Mouse (Mus musculus) kidney, adult 2 months (tissue): ENCODE measurements around the gene Vars. TPM values are rescaled to one million over a fixed set of nuclear protein-coding genes. Genes with fewer than 3 reads are reported as not detected.
A peak's percentile ranks its signal among the peaks of the same experiment; 100 is the strongest.
"Not testable (repeated sequence)": the region's sequence is repeated elsewhere in the genome, so short reads cannot be mapped to it uniquely, and the experiment has no call there.

ENCODE experiments used
- DNase-seq: peaks from one replicate; pipeline ENCODE4 v3.0.0; 2021
- H3K27ac ChIP-seq: fragments of 200-500 bp; 2 replicates; pipeline ENCODE4 v1.5.1; 2012; ENCODE audit warnings: low read depth, low read length, control low read depth, inconsistent platforms; ENCODE audit not compliant: insufficient read depth
- H3K27me3 ChIP-seq: fragments of 200-500 bp; replicated peaks from 2 replicates; pipeline ENCODE4 v1.6.1; 2012; ENCODE audit warnings: mild to moderate bottlenecking, moderate library complexity, low read length, inconsistent platforms; ENCODE audit not compliant: control insufficient read depth, insufficient read depth
- H3K36me3 ChIP-seq: fragments of 200-500 bp; 2 replicates; pipeline ENCODE4 v1.6.1; 2012; ENCODE audit warnings: mild to moderate bottlenecking, moderate library complexity, low read length, inconsistent platforms; ENCODE audit not compliant: control insufficient read depth, insufficient read depth
- H3K4me1 ChIP-seq: fragments of 200-500 bp; 2 replicates; pipeline ENCODE4 v1.6.1; 2011; ENCODE audit warnings: low read length; ENCODE audit not compliant: control insufficient read depth, insufficient read depth
- H3K4me3 ChIP-seq: fragments of 200-500 bp; 2 replicates; pipeline ENCODE4 v1.5.1; 2011; ENCODE audit warnings: mild to moderate bottlenecking, low read depth, low read length, control low read depth; ENCODE audit not compliant: insufficient read depth
- CTCF ChIP-seq: fragments of 200-500 bp; conservative IDR thresholded peaks from 2 replicates; pipeline ENCODE4 v1.5.1; 2011; ENCODE audit warnings: low read depth, mild to moderate bottlenecking, control low read depth, low read length, moderate library complexity, mixed read lengths; ENCODE audit not compliant: insufficient read depth, insufficient read length
- POLR2A ChIP-seq: fragments of 200-500 bp; IDR thresholded peaks from one replicate; pipeline ENCODE4 v1.6.1; 2011; ENCODE audit warnings: low read depth, low read length, control low read depth
- WGBS: fragments of 180-500 bp; shearing (Covaris S2); methylation state at CpG from one replicate; pipeline ENCODE4 v1.1.7; 2018; 5-methylcytosine and 5-hydroxymethylcytosine counted together
- polyA plus RNA-seq: library from polyadenylated mRNA; depleted of rRNA; stranded (reverse); fragments of >200 nt; gene quantifications from 2 replicates; pipeline ENCODE4 v1.2.3, GENCODE M21; 2012

Vars gene
- polyA plus RNA-seq, 1 experiment = 52.5 TPM

DNA sequence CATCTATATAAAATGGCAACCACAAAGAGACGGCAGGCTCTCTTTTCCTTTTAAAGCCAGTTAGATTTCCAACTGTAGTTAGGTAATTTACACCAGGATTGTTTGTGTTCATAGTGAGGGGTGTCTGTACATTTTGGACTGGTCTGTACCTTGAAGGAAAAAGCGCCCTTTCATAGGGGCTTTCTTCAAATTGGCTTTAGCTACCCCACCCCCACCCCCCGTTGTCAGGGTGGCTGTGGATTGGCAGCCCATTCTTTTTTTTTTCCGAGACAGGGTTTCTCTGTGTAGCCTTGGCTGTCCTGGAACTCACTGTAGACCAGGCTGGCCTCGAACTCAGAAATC lies 3.7 kb upstream of the Vars start:
- no peaks in the 10 kb centered on the region for H3K27me3 ChIP-seq
- WGBS = 81% methylated on average over 5 of the region's 5 CpGs
- H3K27ac ChIP-seq = no peak overlapping the region
- TF ChIP-seq CTCF (no peak), POLR2A (no peak)
- H3K4me1 ChIP-seq = no peaks in the 10 kb centered on the region
- H3K36me3 ChIP-seq = no peaks in the 10 kb centered on the region
- DNase-seq = no peak
- no peak overlapping the region for H3K4me3 ChIP-seq

DNA sequence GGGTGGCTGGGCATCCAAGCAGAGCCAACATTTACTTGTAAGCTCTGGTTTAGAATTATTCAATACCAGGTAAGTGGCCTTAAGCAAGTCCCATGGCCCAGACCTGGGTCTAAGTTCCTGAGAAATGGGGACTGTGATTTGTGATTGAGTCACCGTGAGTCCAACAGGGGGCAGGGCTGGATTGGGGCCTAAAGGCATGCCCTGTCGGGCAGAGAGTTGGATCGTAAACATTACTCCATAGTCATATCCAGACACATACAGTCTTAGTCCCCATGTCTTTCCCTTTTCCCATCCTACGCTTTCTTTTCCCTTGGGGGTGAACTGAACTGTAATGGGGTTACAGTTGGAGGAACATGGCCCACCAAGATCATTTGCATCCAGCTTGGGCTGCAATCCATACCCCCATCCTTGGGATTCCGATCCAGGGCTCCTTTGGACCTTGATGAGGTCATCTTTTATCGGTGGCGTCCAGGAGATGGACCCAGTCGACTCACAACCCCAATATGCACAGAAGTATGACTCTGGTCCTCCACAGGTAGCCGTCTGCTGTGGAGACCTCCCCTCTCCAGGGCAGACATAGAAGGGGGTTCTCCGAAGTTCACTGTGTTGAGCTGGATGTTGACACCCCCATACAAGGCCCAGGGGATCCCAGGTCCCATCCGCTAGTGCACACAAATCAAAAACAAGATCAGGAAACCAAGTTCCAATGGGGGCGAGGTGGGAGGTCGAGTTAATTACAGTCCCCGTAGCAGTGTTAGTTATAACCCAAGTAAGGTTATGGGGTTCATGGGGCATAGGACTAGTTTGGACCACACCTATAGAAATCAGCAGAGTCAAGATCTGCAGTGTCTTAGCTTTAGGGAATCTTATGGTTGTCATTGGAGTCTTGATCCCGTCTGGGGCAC lies 2.0 kb upstream of the Vars start:
- no peak overlapping the region for H3K4me3 ChIP-seq
- H3K27ac ChIP-seq = no peak overlapping the region
- no peak for TF ChIP-seq POLR2A
- no peak for TF ChIP-seq CTCF
- 85% methylated on average over 15 of the region's 15 CpGs for WGBS
- H3K4me1 ChIP-seq = no peaks in the 10 kb centered on the region
- no peak for DNase-seq
- H3K36me3 ChIP-seq = no peaks in the 10 kb centered on the region
- no peaks in the 10 kb centered on the region for H3K27me3 ChIP-seq

DNA sequence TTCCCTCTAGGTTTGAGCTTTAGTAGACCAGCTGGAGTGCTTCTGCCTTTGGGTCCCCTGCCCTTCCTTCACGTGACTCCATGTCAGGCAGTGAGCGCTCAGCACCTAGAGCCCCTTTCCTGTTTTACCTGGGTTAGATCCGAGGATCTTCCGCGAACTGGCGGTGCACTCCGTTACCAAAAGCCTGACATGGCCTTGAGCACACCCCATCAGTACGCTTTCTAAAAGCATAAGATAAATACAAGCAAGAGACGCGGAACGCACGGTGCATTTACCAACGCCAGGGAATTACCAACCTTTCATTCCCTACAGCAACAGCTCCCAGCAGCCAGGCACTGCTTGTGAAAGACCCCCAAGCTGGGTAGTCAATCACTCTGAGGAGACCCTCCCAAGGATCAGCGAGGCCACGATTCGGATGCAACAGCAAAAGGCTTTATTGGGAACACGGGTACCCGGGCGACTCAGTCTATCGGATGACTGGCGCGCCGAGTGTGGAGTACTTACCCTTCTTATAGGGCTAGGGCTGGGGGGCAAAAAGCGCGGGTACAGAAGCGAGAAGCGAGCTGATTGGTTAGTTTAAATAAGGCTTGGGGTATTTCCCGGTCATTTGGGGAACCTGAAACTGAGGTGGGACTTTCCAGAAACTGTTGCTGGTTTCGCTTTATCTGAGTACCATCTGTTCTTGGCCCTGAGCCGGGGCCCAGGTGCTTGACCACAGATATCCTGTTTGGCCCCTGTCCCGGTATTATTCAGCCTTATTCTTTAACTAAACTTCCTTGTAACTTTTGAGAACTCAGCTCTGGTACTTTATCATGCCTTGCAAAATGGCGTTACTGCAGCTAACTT lies 693 bp upstream of the Vars start:
- DNase-seq = not testable (repeated sequence)
- H3K27ac ChIP-seq = peak overlapping the region; percentile 98
- WGBS = 10% methylated on average over 30 of the region's 32 CpGs

DNA sequence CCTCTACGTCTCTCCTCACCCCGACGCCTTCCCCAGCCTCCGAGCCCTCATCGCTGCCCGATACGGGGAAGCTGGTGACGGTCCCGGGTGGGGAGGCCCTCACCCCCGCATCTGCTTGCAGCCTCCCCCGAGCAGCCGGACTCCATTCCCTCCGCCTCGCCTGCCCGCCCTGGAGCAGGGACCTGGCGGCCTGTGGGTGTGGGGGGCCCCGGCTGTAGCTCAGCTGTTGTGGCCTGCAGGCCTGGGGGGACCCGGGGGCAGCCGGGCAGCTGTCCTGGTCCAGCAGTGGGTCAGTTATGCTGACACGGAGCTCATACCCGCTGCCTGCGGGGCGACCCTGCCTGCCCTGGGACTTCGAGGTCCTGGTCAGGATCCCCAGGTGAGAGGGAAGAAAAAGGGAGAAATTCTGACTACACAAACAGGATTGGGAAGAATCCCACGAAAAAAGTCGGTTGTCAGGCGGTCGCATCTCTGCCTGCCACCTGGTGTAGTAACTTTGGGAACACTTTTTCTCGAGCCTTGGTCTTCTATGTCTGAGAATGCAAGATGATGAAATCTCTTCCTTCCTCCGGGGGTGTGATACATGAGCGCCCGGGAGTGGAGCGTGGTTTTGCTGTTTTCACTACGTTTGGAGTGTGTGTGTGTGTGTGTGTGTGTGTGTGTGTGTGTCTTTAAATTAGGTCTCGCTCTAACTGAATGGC lies 815 bp downstream of the Vars start:
- Histone ChIP-seq H3K36me3 (no peaks in the 10 kb centered on the region), H3K27ac (peak overlapping the region; percentile 6), H3K4me3 (peak overlapping the region; percentile 79), H3K4me1 (no peaks in the 10 kb centered on the region), H3K27me3 (no peaks in the 10 kb centered on the region)
- DNase-seq = peak; percentile 30
- WGBS = under 1% methylated on average over 35 of the region's 35 CpGs
- TF ChIP-seq POLR2A = no peak
- TF ChIP-seq CTCF = no peak

More for the DNA sequence above, 693 bp upstream of the Vars start:
- peak overlapping the region; percentile 79 for H3K4me3 ChIP-seq
- H3K27me3 ChIP-seq, H3K36me3 ChIP-seq, H3K4me1 ChIP-seq: not testable (repeated sequence)

DNA sequence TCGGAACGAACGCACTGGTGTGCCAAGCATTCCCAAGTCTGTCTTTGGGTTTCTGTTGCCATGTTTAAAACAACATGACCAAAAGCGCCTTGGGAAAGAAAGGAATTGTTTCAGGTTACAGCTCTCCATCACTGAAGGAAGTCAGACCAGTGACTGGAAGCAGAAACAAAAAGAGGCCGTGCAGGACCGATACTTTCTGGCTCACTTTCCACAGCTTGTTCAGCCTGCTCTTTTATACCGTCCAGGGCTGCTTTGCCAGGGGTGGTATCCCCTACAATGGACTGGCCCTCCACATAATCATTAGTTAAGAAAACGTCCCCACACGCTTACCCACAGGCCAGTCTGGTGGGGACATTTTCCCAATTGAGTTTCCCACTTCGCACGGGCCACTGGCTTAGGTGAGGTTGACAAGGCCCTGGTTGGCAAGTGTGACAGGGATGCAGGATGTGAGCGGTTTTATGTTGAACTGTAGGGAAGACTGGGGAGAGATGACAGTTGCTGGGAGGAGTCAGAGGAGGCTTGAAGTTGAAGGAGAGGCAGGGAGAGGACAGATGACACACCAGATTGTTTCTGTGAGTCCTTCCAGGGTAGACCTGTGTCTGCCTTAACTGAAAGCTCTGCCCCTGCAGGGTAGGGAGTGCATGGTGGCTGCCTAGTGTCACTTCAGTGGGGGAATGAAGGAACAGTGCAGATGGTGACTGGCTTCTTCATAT lies 1.5 kb downstream of the Vars start:
- no peaks in the 10 kb centered on the region for H3K36me3 ChIP-seq
- H3K4me3 ChIP-seq = peak overlapping the region; percentile 79
- H3K27ac ChIP-seq = no peak overlapping the region
- DNase-seq = no peak
- H3K4me1 ChIP-seq = no peaks in the 10 kb centered on the region
- no peaks in the 10 kb centered on the region for H3K27me3 ChIP-seq
- 20% methylated on average over 12 of the region's 12 CpGs for WGBS
- TF ChIP-seq POLR2A (no peak), CTCF (no peak)

DNA sequence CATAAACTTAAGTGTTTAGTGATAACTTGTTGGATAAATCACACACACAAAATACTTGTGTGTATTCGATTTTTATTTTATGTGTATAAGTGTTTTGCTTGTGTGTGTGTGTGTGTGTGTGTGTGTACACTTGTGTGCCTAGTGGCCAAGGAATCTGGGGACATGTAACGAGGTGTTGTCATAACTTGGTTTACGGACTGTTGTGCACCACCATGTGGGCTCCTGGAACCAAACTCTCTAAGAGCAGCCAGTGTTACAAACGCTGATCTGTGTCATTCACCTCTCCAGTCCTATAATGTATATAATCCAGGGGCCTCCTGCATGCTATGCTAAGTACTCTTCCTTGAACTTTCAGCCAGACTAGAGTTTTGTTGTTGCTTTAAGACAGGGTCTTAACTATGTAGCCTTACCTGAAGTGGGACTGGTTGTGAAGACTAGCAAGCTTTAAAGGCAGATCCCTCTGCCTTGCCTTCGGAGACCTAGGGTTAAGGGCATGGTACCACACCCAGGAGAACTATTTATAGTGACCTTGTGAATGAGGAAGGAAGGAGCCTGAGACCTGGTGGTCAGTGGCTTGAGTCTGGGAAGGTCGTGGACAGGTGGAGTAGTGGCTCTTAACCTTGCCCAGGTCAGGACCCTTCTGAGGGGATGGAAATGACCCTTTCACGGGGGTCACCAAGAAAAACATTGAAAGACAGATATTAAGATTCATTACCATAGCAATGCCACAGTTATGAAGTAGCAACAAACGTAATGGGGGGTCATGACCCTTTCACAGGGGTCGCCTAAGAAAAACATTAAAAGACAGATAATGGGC lies 2.4 kb downstream of the Vars start:
- 60% methylated on average over 9 of the region's 9 CpGs for WGBS
- no peaks in the 10 kb centered on the region for H3K4me1 ChIP-seq
- no peak overlapping the region for H3K4me3 ChIP-seq

More for the DNA sequence above, 2.4 kb downstream of the Vars start:
- H3K27me3 ChIP-seq = no peaks in the 10 kb centered on the region
- no peak overlapping the region for H3K27ac ChIP-seq
- H3K36me3 ChIP-seq = no peaks in the 10 kb centered on the region
- no peak for DNase-seq
- no peak for TF ChIP-seq CTCF
- TF ChIP-seq POLR2A = no peak
